Mouse (Mus musculus) cerebellum, adult 2 months (tissue): ENCODE data around the gene Fam71e1.

Experiments
- CTCF ChIP-seq: fragments of 200-500 bp; IDR thresholded peaks from 2 replicates; pipeline ENCODE4 v1.5.1; 2011; ENCODE audit warnings: low read depth, mild to moderate bottlenecking, control low read depth, low read length, moderate library complexity, borderline replicate concordance; ENCODE audit not compliant: insufficient read depth
- POLR2A ChIP-seq: fragments of 200-500 bp; IDR thresholded peaks from 2 replicates; pipeline ENCODE4 v1.6.1; 2011; ENCODE audit warnings: low read length, control low read depth, borderline replicate concordance; ENCODE audit not compliant: insufficient read depth

- TF ChIP-seq CTCF (no peak), POLR2A (no peak)
Observed at GRCm38 (mm10) chr7:44468644-44469285, 27.6 kb upstream of the Fam71e1 start.
